Mouse (Mus musculus): ENCODE measurements at regions not wholly inside any gene's neighbourhood (a gene's known extent, or its start where the extent isn't known, plus 50 kb on each side); places are given as distances from the start of the nearest gene placed in this dataset.
"Not testable (repeated sequence)": the region's sequence is repeated elsewhere in the genome, so short reads cannot be mapped to it uniquely, and the experiment has no call there.

GRCm38 (mm10) chr13:7967886-7968285 lies 234.8 kb upstream of the Adarb2 start:
- Histone ChIP-seq H3K27ac (ENCODE audit: low read depth, low read length) (no peak overlapping the region), H3K9me3 (ENCODE audit: low read length) (no peaks in the 10 kb centered on the region), H3K4me3 (ENCODE audit: low read depth, low read length) (no peak overlapping the region), H3K36me3 (ENCODE audit: insufficient read depth) (no peaks in the 10 kb centered on the region), H3K9ac (no peak overlapping the region), H3K4me2 (ENCODE audit: low read depth) (no peak overlapping the region), H3K27me3 (ENCODE audit: insufficient read depth, low read length) (no peaks in the 10 kb centered on the region), H3K4me1 (ENCODE audit: insufficient read depth) (no peaks in the 10 kb centered on the region)
- no peak for TF ChIP-seq CTCF (IDR thresholded peaks at IDR 0.05; ENCODE audit: low read depth)
- ATAC-seq (no peak), DNase-seq (no peak)
- WGBS = 97% methylated on average over 1 of the region's 1 CpGs

- Histone ChIP-seq H3K27ac (ENCODE audit: low read depth, low read length) (no peak overlapping the region), H3K27me3 (ENCODE audit: insufficient read depth, low read length) (no peaks in the 10 kb centered on the region)
- no peak for DNase-seq
Observed at GRCm38 (mm10) chr13:7994198-7994597, 208.5 kb upstream of the Adarb2 start.

GRCm38 (mm10) chr13:8030096-8030495 lies 172.6 kb upstream of the Adarb2 start:
- H3K27me3 ChIP-seq (ENCODE audit: insufficient read depth, low read length); H3K9ac ChIP-seq; DNase-seq; H3K9me3 ChIP-seq (ENCODE audit: low read length); H3K4me3 ChIP-seq (ENCODE audit: low read depth, low read length); H3K27ac ChIP-seq (ENCODE audit: low read depth, low read length); H3K4me1 ChIP-seq (ENCODE audit: insufficient read depth); H3K4me2 ChIP-seq (ENCODE audit: low read depth); H3K36me3 ChIP-seq (ENCODE audit: insufficient read depth); ATAC-seq: not testable (repeated sequence)
- 77% methylated on average over 4 of the region's 4 CpGs for WGBS

More at GRCm38 (mm10) chr13:7994198-7994597, 208.5 kb upstream of the Adarb2 start:
- TF ChIP-seq CTCF (IDR thresholded peaks at IDR 0.05; ENCODE audit: low read depth) = no peak
- WGBS = 76% methylated on average over 5 of the region's 5 CpGs
- no peak overlapping the region for H3K4me2 ChIP-seq (ENCODE audit: low read depth)
- H3K4me3 ChIP-seq (ENCODE audit: low read depth, low read length) = no peak overlapping the region
- H3K36me3 ChIP-seq (ENCODE audit: insufficient read depth) = no peaks in the 10 kb centered on the region
- H3K4me1 ChIP-seq (ENCODE audit: insufficient read depth) = no peaks in the 10 kb centered on the region
- ATAC-seq = 0 out of 2 replicates have a peak, but pooled peaks have one; percentile 20
- H3K9ac ChIP-seq = no peak overlapping the region
- no peaks in the 10 kb centered on the region for H3K9me3 ChIP-seq (ENCODE audit: low read length)

- H3K27ac ChIP-seq (ENCODE audit: low read depth, low read length) = no peak overlapping the region
- H3K4me3 ChIP-seq (ENCODE audit: low read depth, low read length) = no peak overlapping the region
- H3K4me2 ChIP-seq (ENCODE audit: low read depth) = no peak overlapping the region
- no peaks in the 10 kb centered on the region for H3K27me3 ChIP-seq (ENCODE audit: insufficient read depth, low read length)
- DNase-seq = no peak
- no peak overlapping the region for H3K9ac ChIP-seq
- H3K4me1 ChIP-seq (ENCODE audit: insufficient read depth) = no peaks in the 10 kb centered on the region
- no peaks in the 10 kb centered on the region for H3K36me3 ChIP-seq (ENCODE audit: insufficient read depth)
- WGBS = 78% methylated on average over 3 of the region's 3 CpGs
- no peak for ATAC-seq
- no peaks in the 10 kb centered on the region for H3K9me3 ChIP-seq (ENCODE audit: low read length)
- TF ChIP-seq CTCF (IDR thresholded peaks at IDR 0.05; ENCODE audit: low read depth) = no peak
Observed at GRCm38 (mm10) chr13:8050930-8051495, 151.7 kb upstream of the Adarb2 start.

- Histone ChIP-seq H3K4me3 (ENCODE audit: low read depth, low read length) (no peak overlapping the region), H3K4me1 (ENCODE audit: insufficient read depth) (no peaks in the 10 kb centered on the region), H3K27ac (ENCODE audit: low read depth, low read length) (no peak overlapping the region), H3K4me2 (ENCODE audit: low read depth) (no peak overlapping the region), H3K36me3 (ENCODE audit: insufficient read depth) (no peaks in the 10 kb centered on the region), H3K9ac (no peak overlapping the region), H3K9me3 (ENCODE audit: low read length) (no peaks in the 10 kb centered on the region), H3K27me3 (ENCODE audit: insufficient read depth, low read length) (no peaks in the 10 kb centered on the region)
- DNase-seq = peak; percentile 28
- TF ChIP-seq CTCF (IDR thresholded peaks at IDR 0.05; ENCODE audit: low read depth) = no peak
- peak; percentile 77 for ATAC-seq
- WGBS = 35% methylated on average over 4 of the region's 4 CpGs
Observed at GRCm38 (mm10) chr13:8056122-8056818, 146.4 kb upstream of the Adarb2 start.

- Histone ChIP-seq H3K36me3 (ENCODE audit: insufficient read depth) (no peaks in the 10 kb centered on the region), H3K4me1 (ENCODE audit: insufficient read depth) (no peaks in the 10 kb centered on the region), H3K27me3 (ENCODE audit: insufficient read depth, low read length) (no peaks in the 10 kb centered on the region), H3K27ac (ENCODE audit: low read depth, low read length) (no peak overlapping the region), H3K4me2 (ENCODE audit: low read depth) (no peak overlapping the region), H3K9me3 (ENCODE audit: low read length) (no peaks in the 10 kb centered on the region), H3K4me3 (ENCODE audit: low read depth, low read length) (no peak overlapping the region), H3K9ac (no peak overlapping the region)
- TF ChIP-seq CTCF (IDR thresholded peaks at IDR 0.05; ENCODE audit: low read depth) = no peak
- 71% methylated on average over 2 of the region's 2 CpGs for WGBS
- ATAC-seq (no peak), DNase-seq (no peak)
Observed at GRCm38 (mm10) chr13:8087154-8087553, 115.5 kb upstream of the Adarb2 start.

- no peak for ATAC-seq
- no peak for TF ChIP-seq CTCF (IDR thresholded peaks at IDR 0.05; ENCODE audit: low read depth)
- Histone ChIP-seq H3K4me3 (ENCODE audit: low read depth, low read length) (no peak overlapping the region), H3K36me3 (ENCODE audit: insufficient read depth) (no peaks in the 10 kb centered on the region), H3K27me3 (ENCODE audit: insufficient read depth, low read length) (no peaks in the 10 kb centered on the region), H3K27ac (ENCODE audit: low read depth, low read length) (no peak overlapping the region), H3K4me1 (ENCODE audit: insufficient read depth) (no peaks in the 10 kb centered on the region), H3K9ac (no peak overlapping the region), H3K9me3 (ENCODE audit: low read length) (no peaks in the 10 kb centered on the region), H3K4me2 (ENCODE audit: low read depth) (no peak overlapping the region)
- no peak for DNase-seq
- WGBS = 71% methylated on average over 4 of the region's 4 CpGs
Observed at GRCm38 (mm10) chr13:8089519-8089918, 113.1 kb upstream of the Adarb2 start.

All from forebrain, postnatal 0 days (tissue).